Comparison of ENCODE assay signal across 8 mouse cellular contexts in genomic region chr11:48923818-48924217, GRCm38 (mm10). TPM values are rescaled to one million over a fixed set of nuclear protein-coding genes. Genes with fewer than 3 reads are reported as not detected.
"Had no signal": no experiment of that assay in that cellular context is flagged by ENCODE, and none has a peak within 500 bp of the region (broad histone marks: within the 10 kb centered on the region; RNA-seq: fewer than 3 reads in every experiment).

No protein-coding gene starts in this region.

RNA-seq across cellular contexts. Expression of gene Olfr56, which starts 54.9 kb away (rescaled TPM):
- total RNA-seq: forebrain, postnatal 0 days; gastrocnemius, adult 18-20 months; gastrocnemius, adult 2 months; gastrocnemius, adult 8-10 months; gastrocnemius, postnatal 14 days; gastrocnemius, postnatal 25 days; gastrocnemius, postnatal 36 days; heart, adult 2 months had no signal
